Mouse (Mus musculus) adrenal gland, postnatal 36 days (tissue): ENCODE data around the gene Nod1. TPM values are rescaled to one million over a fixed set of nuclear protein-coding genes. Genes with fewer than 3 reads are reported as not detected.

Experiments used
- DNase-seq, 2 experiments: peaks; one replicate each; pipeline ENCODE4 v3.0.0; 2021; ENCODE audit warnings: mixed read lengths in 1 of 2
- total RNA-seq, 2 experiments: library from RNA; stranded (reverse); gene quantifications; 2 replicates each; pipeline ENCODE4 v1.2.3; 2021

The Nod1 gene
- total RNA-seq, 2 experiments from 2014 or later: 8.7 to 11.6 TPM

GRCm38 (mm10) chr6:54940126-54940525 is 32.3 kb downstream of the Nod1 start:
- no peak for DNase-seq

DNA sequence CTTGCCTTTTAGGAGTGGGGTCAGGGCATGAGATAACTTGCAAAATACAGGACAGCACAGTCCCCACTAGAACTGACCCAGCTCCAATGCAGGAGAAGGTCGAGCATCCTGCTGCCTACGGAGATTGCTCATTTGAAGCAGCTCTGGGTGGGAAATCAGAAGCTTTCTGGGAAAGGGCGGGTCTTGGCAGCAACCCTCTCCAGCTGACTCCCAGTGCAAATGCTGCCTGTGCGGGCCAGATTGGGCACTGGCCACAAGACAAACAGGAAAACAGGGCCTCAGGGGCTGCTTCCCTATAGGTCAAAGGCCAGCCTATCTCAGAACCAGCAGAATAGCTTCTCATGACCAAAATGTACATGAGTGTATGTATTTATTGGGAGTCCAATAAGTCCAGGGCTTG is 32.8 kb downstream of the Nod1 start:
- DNase-seq: peak; percentile 48 to 68

DNA sequence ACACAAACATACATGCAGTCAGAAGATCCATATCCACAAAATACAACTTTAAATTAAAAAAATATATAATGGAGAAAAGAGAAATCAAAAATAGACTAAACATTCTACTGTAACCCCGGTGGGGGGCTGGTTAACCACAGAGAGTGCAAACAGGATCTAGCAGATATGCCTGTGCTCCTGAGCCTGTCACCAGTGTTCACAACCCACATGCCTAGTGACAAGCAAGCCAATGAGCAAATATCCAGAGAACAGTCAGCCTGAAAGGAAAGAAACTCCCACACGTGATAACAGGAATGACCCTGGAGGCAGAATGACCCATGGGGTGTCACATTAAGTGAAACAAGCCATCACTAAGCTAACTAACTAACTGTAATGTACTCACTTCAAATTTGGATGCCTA is 35.9 kb downstream of the Nod1 start:
- DNase-seq: no peak

DNA sequence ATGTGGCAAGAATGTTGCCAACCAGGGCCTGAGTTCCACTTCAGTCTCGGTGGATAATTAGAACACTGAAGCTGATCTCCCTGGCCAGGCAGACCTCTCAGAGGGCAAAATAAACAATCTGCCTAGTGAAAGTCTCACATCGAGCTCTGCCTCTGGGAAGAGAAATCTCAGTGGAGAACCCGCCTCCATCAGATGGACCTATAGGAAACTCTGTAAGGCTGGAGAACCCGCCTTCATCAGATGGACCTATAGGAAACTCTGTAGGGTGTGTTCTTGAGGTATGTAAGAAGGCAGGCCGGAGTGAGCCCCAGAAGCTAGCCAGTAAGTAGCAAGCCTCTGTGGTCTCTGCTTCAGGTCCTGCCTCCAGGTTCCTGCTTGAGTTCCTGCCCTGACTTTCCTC is 37.5 kb downstream of the Nod1 start:
- DNase-seq: no peak

DNA sequence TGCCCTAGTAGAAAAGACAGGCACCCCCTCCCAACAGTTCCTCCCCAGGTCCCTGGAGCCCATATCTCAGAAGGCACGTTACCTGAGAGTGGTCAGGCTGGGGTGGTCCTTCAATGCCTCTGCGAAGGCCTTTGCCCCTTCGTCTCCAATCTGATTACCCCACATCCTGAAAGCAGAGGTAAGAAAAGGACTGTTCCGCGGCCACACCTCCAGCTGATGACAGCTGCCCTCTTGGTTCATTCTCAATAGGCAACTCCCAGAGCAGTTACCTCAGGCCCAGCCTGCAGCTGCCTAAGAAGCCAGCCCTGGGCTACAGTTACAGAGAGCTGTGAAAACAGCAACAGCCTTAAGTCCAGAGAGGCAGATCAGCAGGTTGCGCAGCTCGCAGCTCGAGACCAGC is 38.1 kb downstream of the Nod1 start:
- no peak for DNase-seq

GRCm38 (mm10) chr6:54933866-54934265 is 38.5 kb downstream of the Nod1 start:
- DNase-seq: no peak

GRCm38 (mm10) chr6:54933216-54933615 is 39.2 kb downstream of the Nod1 start:
- DNase-seq: no peak

- no peak for DNase-seq
Observed at GRCm38 (mm10) chr6:54932526-54932925, 39.9 kb downstream of the Nod1 start.

DNA sequence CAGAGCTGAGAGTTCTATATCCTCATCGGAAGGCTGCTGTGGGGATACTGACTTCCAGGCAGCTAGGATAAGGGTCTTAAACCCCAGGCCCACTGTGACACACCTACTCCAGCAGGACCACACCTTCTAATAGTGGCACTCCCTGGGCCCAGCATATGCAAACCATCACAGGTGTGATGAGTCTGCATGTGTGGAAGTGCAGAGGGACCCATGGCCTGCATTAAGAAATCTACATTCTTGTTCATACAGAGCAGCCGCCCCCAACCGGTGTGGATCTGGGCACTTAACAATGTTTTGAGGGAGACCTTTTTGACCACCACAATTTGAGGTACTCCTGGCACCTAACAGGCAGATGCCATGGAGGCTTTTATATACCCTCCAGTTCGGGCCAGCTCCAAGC is 40.8 kb downstream of the Nod1 start:
- no peak for DNase-seq

DNA sequence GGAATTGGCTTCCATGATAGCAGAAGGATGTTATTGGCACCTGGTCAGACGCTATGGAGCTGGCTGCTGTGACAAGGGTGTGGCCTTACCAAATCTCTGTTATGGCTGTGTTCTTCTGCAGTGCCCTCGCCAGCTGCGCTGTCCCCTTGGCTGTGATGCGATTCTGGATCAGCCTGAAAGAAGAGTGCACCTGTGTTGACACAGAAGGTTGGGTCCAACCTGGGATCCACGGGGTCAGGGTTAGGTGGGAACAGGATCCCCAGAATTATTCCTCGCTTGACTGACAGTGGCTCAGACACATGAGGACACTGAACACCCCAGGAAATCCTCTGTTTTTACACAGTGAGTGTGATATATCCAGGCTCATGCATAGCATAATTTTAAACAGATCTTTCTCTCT is 44.5 kb downstream of the Nod1 start:
- no peak for DNase-seq

- no peak for DNase-seq
Observed at GRCm38 (mm10) chr6:54926899-54927298, 45.5 kb downstream of the Nod1 start.

DNA sequence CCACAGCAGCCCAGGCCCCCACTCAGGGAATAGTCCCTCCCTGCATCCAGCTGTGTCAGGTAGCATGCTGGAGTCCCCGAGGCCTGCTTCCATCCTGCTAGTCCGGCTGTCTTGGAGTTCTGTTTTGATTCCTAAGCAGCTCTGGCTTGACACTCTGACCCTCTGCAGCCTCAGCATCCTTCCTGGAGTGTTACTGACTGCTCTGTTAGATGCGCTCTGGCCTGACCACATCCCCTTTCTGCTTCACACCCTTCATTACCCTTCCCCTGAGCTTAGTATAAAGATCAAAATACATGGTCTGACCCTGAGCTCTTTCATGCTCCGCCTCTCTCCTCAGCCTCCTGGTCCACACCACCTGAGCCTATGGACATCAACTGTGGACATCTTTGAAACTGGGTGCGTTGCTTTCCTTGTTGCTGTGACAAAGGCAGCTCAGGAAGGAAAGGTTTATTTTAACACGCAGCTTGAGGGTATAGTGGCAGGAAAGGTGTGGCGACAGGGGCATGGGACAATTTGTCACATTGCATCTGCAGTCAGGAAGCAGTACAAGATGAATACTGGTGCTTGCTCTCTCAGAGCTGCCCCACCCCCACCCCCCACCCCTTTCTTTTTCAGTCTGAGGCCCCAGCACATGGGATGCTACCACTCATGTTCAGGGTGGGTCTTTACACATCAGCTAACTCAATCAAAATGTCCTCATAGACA is 46.5 kb downstream of the Nod1 start:
- no peak for DNase-seq

- DNase-seq: no peak
Observed at GRCm38 (mm10) chr6:54924538-54924937, 47.9 kb downstream of the Nod1 start.

DNA sequence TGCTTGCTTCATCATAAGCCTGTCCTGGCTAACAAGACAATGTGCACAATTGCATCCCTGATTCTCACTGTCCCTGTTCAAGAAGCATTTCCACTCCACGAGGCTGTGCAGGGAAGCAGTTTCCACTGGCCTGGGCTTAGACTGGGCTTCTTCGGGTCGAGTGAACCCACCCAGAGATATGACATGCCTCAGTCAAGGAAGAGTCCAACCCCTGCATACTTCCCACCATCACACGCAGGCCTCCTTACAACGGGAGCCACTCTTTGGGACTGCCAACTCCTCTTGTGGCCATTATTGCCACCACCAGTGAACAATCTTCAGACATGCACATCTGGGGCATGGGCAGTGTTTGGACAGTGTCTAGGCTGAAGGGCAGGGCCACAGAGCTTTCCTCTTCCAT is 53.9 kb downstream of the Nod1 start:
- DNase-seq: no peak

GRCm38 (mm10) chr6:54917523-54917922 is 54.9 kb downstream of the Nod1 start:
- peak; percentile 60 to 76 for DNase-seq

GRCm38 (mm10) chr6:54916941-54917340 is 55.5 kb downstream of the Nod1 start:
- DNase-seq: no peak

DNA sequence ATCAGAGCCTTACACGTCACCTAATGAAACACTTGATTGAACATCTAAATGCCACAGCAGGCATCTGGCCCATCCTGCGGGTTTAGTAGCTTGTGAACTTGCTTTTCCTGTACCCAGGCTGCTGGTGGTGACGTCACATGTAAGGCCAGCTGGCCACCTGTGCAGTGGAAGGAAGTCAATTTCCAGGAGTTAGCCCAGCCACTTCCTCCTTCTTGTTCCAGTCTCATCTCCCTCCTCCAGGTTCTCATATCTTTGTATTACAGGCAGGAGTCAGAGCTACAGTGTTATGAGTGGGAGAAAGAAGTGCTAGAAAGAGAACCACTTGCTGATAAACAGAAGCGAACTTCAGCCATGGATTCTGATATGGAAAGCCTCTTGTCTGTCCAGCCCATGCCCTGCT is 56.2 kb downstream of the Nod1 start:
- DNase-seq: no peak

GRCm38 (mm10) chr6:54914977-54915376 is 57.4 kb downstream of the Nod1 start:
- no peak for DNase-seq

DNA sequence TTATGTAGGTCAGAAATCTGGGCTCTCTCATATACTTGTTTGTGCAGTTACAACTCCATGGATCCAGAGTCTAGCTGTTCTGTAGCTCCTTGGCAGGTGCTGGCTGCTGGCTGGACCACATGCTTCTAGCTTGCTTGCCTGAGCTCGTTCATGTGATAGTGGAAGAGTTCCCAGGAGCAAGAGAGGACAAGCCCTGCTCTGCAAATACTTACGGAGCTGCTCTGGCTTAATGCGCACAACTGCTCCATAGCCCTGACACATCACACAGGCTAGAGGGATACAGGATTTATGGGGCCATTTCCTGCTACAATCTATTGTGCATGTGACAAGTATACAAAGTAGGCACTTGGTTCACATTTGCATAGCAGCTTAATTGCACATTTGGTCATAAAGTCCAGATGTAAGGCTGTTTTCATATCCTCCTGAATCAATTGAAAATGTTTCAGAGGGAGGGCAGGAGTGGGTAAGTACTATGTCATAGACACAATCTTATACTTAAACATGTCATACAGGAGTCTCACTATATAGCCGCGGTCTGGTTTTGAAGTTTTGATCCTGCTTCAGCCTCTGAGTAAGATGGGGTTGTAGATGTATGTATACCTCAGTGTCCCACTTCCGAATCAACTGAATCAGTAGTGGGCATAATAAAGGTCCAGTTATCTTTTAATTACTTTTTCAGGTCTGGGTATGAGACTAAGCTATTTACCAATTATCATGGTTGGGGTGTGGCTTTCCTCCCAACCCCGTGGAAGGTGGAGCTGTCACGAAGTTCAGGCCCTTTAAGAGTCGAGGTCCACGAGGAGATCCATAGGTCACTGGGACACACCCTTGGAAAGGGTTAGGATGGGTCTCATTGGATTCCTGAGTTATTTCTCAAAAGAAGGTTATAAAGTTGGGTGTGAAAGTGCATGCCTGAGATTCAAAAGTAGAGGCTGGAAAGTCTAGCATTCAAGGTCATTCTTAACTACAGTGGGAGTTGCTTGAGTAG is 66.1 kb downstream of the Nod1 start:
- no peak for DNase-seq

DNA sequence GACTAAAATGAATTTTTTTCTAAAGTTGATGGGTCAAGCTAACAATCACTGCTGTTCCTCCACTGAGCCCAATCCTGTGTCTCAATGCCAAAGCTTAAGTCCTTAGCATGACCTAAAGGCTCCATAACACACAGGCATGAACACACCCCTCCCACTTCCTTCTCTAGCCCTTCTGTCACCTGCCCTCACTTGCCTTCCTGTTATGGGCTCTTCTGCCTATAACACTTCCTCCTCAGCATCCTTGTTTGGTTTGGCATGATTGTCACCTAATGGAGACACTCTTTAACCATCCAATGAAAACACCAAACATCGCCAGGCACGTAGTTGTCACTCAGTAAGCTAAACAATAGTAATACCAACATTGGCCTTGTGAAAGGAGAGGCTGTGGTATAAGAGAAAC is 69.9 kb downstream of the Nod1 start:
- no peak for DNase-seq

- no peak for DNase-seq
Observed at GRCm38 (mm10) chr6:54900256-54900655, 72.2 kb downstream of the Nod1 start.

DNA sequence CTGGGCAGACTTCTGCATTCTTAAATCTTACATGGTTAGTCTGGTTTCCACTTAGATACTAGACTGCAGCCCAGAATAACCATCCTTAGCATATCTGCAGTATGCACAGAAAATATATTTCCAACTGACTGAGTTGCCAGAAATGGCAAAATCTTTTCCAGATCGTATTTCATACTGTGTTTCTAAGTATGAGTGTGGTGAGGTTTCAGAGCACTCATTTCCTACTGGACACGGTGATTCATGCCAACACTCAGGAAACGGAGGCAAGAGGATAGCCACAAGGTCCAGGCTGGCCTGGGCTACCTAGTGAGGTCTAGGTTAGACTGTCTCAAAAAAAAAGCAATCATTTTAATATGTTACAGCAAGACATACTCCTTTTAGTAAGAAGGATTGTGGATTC is 81.0 kb downstream of the Nod1 start:
- no peak for DNase-seq

DNA sequence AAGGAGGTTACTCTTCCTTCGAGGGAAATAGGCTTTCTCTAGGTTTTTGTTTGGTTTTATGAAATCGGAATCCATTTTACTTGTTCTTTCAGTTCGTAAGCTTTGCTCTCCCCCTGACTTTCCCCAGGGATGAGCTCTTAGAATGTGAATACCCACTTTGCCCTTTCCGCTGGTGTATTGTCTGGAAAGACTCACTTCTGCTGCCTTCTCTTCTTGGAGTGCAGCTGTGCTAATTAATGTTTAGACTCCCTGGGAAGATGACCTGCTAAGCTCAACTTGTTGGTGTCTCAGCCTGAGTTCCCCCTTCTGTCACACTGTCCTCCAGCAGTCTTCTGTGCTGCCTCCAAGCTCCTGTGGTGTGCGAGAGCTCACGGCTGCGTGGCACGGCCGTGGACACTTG is 82.2 kb downstream of the Nod1 start:
- DNase-seq: no peak
